Mouse (Mus musculus) left cerebral cortex, postnatal 36 days (tissue): Measurements from ENCODE around the gene Psmd9. TPM values are rescaled to one million over a fixed set of nuclear protein-coding genes. Genes with fewer than 3 reads are reported as not detected.
A peak's percentile ranks its signal among the peaks of the same experiment; 100 is the strongest.

Experiments
- DNase-seq, 2 experiments: peaks; one replicate each; pipeline ENCODE4 v3.0.0; 2021 to 2022; ENCODE audit warnings: low spot score in 2 of 2, mixed read lengths in 1 of 2
- intact Hi-C: fragments of 180-260 bp; cut with DNase I; formaldehyde crosslinking; loops from one replicate; pipeline ENCODE4 v1.15.1; 2025
- total RNA-seq, 2 experiments: library from RNA; stranded (reverse); gene quantifications; 2 replicates each; pipeline ENCODE4 v1.2.3; 2021

The Psmd9 gene
- total RNA-seq, 2 experiments from 2014 or later: 28.6 to 29.6 TPM

DNA sequence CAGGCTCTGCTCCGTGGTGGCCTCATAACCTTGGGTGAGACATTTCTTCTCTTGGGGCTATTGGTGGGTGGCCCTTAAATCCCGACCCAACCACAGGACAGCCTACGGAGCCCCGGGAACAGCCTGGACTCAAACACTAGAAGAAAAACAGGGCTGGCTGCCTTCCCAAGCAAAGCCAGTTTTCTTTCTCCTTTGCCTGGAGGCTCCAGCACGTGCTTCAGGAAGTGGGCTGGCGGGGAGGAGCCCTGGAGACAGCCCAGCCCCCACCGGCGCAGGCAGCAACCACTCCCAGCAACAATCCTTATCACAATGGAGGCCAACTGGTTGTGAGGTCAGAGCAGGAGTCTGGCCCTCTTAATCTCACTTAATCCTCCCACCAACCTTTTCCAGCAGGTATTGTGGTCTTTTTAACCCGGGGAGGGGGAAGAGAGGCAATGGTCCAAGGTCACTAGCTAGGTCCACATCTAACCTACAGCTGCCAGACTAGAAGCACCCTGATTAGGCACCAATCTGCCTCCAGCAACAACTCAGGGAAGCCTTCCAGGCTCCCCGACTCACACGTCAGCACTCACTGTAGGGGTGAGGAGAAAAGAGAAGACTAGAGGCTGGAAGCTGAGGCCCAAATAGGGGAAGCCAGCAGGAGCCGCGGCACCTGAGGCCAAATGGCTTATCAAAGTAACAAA, 32.7 kb upstream of the Psmd9 start:
- DNase-seq: peak; percentile 89
- intact Hi-C loops: no loop called here

DNA sequence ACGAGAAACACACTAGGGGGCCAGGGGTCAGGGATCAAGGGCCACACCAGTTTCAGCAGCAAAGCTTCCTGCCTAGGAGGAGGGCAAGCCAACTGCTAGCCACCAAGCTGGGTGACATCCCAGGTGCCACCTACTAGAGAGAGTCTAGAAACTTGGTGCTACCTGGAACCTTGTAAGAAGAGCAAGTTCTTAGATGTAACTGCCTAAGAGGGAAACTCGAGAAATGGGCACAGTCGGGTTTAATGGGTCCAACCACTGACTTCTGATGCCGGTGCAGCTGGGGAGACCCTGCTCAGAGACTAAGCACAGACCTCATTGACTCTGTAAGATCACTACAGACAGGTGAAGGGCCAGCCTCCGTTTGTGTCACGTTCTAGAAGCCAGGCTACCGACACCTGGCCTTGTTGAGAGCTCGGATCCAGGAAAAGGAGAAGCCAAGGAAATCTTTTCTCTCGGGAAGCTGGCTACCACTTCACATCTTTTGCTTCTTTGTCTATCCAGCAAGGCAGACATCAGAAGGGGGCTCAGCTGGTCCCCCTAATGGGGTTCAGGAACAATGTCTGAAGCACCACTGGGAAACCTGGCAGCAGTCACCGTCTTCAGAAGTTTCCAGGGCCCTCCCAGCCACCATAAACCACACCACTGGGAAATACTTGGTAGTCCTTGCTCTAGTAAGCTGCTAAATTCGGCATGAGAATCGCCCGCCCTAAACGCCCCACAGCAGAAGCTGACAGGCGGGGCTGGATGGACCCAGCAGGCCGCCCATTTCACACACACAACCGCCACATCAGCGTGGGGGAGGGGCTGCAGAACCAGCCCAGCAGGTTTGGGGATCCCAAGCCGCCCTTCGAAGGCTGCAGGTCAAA, 31.9 kb upstream of the Psmd9 start:
- intact Hi-C loops: no loop called here
- peak; percentile 69 to 75 for DNase-seq

DNA sequence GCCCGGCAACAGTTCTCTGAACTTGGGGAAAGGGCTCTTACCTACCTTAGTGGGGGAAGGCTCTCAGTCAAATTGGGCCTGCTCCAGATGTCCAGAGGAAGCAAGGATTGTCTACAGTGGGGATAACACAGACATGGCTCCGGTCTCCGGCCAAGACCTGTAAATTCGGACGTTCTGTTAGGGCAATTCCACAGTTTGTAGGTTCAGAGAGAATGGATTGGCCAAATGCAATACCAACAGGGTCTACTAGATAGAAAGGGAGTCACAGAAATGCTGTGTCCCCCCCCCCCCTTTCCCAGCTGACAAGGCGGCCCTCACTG, 31.3 kb upstream of the Psmd9 start:
- DNase-seq: no peak
- intact Hi-C loops: no loop called here

DNA sequence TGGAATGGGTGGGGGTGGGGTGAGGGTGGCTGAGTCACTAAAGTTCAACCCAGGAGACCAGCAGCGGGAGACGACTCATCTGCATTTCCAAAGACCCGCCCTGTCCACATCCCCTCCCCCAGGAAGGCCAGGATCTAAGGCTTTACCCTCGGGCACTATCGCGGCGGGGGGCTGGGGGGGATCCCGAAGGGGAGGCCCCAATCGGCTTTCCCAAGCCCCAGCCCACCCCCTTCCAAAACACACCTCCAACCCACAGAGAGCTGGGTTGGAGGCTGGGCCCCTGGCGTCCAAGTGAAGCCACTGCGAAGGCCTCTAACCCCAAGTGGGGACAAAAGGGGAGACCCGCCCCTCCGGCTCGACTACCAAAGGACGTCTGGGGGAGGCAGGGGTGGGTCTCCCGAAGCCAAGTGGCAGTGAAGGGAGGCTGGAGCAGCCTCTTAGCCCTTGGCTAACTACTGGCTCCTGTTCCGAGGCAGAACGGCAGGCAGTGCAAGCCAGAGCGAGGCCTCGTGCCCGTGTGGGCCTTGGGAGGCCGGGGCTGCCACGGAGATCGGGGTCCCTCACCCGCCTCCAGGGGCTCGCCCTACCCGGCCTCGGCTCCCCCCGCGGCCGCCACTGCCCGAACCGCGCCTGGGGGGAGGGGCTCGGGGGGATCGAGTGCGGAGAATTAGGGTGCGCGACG, 30.8 kb upstream of the Psmd9 start:
- no peak for DNase-seq
- intact Hi-C loops: no loop called here

DNA sequence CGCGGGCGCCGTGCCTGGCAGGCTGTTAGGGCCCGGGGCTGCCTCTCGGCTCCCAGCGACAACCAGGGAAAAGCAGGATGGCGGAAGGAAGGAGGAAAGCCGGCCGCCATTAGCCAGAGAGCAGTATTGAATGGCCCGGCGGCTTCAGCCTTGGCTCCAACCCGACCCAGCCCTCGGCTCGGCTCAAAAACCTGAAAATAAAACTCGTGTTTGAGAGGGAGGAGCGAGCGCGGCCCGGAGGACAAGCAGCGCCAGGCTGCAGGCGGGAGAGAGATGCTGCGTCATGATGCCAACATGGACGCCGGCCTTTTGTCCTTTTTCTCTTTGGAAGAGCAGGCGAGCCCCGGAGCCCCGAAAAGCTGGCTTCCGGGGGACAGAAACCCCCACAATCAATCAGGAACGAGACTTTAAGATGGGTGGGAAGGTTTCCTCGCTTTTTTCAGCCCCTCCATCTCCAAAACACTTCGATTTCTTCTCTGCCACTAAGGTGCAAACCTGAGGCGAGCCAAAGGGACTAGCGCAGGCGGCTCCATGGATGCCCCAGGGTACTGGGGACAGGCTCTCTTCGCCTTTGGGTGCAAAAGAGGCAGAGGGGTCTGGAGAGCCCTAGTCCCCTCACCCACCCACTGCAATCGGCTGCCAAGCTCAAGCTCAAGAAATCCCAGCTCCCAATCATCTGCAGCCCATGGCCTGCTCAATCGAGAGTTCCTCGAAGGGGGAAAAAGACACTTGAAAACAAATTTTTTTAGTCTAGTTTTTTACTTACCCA, 30.1 kb upstream of the Psmd9 start:
- peak; percentile 87 for DNase-seq
- intact Hi-C loops: no loop called here

DNA sequence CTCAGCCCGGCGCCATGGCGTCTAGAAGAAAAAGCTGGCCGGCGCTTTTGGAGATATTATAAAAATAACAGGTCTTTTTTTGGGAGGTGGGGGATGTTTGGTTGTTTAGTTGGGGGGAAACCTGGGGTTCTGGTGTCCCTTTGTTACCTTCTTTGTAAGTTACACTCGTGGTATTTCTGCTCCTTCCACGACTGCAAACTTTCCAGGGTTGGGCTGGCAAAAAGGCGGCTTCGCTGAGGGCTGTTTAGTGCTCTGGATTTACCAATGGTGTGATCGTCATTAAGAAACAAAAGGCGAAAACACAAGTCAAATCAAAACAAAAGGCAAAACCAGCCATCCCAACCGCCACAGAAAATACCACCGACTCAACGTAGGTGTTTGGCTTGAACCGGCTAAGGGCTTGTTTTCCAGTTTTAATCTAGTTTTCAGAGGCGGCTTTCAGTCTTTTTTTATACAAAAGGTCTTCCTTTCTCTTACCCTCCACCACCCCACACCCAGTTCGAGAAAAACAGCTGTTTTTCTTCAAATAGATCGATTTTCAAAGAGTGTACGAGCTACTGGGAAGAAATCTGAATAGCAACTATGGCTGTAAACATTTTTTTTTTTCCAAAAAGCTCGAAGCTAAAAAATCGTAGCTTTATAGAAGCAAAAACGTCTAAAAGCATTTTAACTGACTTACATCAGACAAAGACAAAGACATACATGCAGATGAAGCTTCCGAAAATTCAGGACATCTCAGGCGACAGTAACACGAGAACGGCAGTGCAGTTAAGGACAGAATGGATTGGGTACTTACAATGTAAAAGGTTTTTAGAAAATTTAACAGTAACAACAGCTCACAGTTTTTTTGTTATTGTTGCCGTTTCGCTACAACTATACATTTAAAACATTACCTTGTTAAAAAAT, 29.2 kb upstream of the Psmd9 start:
- intact Hi-C loops: loop anchor here (10.0 kb wide), 1 partner anchor 365 kb away; the partner anchor contains the start of gene Camkk2
- no peak for DNase-seq

DNA sequence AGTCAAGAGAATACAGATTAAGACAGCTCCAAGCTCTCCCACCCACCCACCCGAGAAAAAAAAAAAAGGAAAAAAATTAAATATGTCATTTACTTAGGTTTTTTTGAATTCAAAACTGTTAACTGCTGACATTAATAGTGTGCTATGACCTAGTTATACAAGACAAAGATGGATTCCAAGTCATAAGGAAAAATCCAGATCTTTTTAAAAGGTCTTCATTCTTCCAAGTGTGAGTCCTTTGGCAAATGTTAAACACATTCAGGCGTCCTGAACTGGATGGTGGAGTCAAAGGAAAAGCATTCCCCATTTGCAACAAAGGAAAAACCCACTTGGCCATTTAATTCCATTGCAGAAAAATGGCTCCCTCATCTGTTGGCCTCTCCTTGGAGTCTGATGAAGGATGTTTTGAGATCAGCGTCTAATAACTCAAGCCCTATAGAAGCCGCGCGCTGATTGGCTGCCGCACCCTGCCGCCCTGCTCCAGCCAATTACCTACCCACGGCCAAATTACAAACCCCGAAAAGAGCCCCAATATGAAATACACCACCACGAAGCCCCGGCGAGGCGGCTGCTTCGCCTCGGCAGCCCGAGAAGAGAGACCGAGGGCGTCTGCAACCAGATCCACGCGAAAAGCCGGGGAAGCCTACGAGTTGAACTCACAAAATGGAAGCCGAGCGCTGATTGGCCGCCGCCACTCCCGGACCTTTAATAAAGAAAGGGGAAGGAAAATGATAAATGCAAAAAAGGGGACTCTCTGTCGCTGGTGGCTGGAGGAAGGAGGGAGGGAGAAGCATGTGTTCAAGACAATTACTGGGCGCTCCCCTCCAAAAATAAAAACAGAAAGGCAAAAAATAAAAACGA, 28.3 kb upstream of the Psmd9 start:
- peak; percentile 93 to 95 for DNase-seq
- intact Hi-C loops: loop anchor here (1.0 to 10.0 kb wide), 2 partner anchors 9 to 366 kb away; partner anchors contain the start of gene Camkk2

DNA sequence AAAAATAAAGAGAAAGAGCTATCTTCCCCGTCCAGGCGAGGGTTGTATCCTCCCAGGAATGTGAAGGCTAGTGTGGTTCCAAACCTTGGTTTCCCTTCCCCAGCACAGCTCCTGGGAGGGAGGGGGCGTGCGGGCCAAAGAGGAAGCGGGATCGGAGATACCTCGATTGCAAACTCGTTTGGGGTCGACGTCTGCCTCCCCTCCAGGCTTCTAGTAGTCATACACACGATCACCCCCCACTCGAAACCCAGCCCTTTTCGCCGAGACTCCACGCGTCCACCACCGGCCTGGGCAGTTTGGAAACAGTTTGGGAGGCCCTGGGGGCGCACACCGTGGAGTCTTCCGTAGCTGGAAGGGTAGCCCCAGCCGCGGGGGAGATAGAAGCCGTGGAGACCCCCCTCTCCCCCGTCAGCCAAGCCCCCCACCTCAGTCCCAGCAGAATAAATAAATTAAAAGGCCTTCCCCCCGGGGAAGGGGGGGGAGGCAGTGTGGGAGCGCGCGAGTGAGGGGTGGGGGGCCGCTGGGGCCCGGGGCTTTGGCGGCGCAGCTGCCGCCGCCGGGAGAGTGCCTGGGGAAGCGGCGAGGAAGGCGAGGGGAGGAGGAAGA, 27.6 kb upstream of the Psmd9 start:
- DNase-seq: peak in 1 of 2 experiments; percentile 62

DNA sequence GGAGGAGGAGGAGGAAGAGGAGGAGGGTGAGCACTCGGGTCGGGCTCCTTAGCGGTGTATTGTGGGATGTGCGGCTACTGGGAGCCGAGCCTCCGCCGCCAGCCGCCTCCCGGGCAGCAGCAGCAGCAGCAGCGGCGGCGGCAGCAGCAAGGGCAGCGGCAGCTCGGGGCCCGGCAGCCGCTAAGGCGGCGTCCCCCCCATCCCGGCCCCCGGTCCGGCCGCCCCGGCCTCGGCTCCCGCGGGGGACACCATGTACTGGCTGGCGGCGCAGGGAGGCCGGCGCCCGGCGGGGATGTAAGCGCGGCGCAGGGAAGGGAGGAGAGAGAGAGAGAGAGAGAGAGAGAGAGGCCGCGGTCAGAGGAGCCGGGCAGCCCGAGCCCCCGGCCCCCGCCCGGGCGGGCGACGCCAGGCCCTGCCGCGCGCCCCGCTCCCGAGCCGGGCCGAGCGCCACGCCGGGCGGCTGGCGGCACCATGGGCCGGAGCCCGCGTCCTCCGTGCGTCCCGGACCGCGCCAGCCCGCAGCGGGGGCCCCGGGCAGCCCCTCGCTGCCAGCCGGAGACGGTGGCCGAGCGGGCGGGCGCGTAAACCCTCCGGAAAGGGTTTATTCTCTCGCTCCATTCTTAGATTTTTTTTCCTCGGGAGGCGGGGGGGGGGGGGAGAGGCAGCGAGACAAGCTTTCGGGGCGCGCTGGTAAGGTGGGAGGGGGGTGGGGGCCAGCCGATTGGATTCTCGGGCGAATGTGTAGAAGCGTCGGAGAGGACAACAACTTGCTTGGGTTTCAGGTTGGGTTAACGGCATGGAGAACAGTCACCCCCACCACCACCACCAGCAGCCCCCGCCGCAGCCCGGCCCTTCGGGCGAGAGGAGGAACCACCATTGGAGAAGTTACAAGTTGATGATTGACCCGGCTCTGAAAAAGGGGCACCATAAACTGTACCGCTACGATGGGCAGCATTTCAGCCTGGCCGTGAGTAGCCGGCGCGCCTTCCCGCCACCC, 26.8 kb upstream of the Psmd9 start, which contains the start of gene Setd1b:
Gene Setd1b, plus strand, starts transcription at position 33 of the 997 bp plus-strand sequence.
- DNase-seq: peak; percentile 65 to 75
- intact Hi-C loops: loop anchor here (1.0 to 10.0 kb wide), 2 partner anchors 9 to 368 kb away; partner anchors contain the start of gene Camkk2

More for the DNA sequence above, 27.6 kb upstream of the Psmd9 start:
- intact Hi-C loops: loop anchor here (1.0 to 10.0 kb wide), 3 partner anchors 8 to 367 kb away; partner anchors contain the start of gene Camkk2

DNA sequence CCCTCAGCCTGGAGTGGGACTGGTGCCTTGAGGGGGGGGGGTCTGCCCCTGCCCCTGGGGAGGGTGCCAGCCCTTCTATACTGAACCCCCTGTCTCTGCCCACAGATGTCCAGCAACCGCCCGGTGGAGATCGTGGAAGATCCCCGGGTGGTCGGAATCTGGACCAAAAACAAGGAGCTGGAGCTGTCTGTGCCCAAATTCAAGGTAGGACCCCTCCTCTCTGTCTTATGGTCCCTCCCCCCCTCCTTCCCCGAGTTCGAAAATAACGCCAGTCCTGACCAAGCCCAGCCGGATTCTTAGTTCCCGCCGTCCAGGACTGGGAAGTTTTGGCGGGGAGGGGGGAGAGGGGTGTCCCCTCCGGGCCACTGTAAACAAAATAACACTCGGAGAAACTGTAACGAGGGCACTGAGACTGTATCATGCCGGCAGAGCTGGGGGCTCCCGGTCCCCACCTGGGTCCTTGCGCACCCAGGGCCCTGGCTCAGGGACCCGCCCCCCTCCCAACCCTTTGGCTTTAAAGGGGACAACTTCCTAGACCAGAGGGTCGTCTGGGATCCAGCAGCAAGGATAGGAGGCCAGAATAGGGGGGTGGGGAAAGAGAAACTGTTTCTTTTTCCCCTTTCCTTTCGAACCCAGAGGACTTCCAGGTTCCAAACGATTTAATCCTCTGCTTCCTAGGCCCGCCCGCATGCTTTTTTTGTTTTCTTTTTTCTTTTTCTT, 25.8 kb upstream of the Psmd9 start:
- intact Hi-C loops: loop anchor here (10.0 kb wide), 1 partner anchor 369 kb away; the partner anchor contains the start of gene Camkk2
- no peak for DNase-seq

DNA sequence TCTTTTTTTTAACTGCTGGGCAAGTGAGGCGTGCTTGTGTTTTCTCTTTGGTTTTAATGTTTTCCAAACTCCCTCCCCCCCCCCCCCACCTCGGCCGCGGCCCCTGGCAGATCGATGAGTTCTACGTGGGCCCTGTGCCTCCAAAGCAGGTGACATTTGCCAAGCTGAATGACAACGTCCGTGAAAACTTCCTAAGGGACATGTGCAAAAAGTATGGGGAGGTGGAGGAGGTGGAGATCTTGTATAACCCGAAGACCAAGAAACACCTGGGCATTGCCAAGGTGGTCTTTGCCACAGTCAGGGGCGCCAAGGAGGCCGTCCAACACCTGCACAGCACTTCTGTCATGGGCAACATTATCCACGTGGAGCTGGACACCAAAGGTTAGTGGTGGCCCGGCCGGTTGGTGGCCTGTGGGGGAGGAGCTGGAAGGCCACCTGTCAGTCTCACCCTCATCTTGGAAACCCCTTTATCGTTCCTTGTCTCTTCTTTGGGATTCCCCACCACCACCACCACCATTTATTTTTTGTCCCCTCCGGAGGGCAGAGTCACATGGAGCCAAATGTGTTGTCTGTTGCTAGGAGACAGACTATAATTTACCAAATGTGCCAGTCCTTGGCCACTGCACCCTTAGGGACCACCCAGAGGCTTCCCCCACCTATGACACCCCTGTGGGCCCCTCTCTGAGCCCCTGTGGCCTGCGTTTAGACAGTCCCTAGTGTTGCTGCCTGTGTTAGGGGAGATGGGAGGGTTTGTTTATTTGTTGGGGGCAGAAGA, 25.1 kb upstream of the Psmd9 start:
- intact Hi-C loops: loop anchor here (10.0 kb wide), 1 partner anchor 369 kb away; the partner anchor contains the start of gene Camkk2
- no peak for DNase-seq

DNA sequence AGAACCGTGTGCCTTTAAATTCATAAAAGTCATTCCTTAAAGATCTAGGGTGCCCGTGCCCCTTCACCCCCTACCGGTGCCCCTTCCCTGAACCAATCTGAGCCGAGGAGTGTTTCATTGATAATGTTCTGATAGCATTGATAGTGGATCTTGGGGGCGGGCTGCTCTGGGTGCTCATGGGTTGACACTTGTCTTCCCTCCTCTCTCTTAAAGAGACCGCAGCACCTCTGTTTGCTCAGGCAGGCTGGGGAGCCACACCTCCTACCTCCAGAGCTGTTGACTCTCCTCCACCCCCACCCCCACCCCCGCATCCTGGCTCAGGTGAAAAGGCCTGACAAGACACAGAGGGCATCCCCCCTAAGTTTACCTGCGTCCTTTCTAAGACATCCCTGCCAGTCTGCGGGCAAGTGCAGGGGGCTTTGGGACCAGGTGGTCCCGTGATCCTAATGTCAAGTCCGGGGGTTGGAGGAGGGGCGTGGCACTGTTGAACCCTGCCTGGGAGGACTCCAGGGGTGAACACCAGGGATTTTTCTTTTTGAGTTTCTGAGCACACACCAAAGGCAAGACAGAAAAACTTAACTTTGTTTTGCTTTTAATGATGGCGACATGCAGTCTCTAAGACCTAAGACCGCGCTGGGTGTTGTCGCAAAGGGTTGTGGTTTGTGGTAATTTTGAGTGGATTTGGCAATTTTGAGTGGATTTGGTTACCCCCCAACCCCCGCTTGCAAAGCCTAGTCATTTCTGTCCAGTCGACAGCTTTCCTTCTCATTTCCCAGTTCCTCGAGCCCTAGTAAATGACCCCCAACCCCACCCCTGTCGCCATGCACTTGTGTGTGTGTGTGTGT, 24.2 kb upstream of the Psmd9 start:
- no peak for DNase-seq
- intact Hi-C loops: loop anchor here (10.0 kb wide), 1 partner anchor 370 kb away; the partner anchor contains the start of gene Camkk2

DNA sequence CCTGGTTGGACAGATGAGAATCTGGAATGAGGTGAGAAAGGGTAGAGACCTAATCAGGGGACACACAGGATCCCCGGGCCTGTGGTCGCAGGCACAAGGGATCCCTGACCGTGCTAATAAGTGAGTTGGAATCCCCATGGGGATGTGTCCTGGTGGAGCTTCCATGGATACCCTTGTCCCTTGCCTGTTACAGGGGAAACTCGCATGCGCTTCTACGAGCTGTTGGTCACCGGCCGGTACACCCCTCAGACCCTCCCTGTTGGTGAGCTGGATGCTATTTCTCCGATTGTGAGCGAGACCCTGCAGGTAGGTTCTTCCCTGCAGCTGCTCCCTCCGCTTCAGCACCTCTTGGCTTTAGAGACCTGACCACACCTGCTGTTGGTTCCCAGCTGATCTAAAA, 22.9 kb upstream of the Psmd9 start:
- DNase-seq: no peak
- intact Hi-C loops: loop anchor here (10.0 kb wide), 1 partner anchor 372 kb away; the partner anchor contains the start of gene Camkk2
